In the genomic region with DNA sequence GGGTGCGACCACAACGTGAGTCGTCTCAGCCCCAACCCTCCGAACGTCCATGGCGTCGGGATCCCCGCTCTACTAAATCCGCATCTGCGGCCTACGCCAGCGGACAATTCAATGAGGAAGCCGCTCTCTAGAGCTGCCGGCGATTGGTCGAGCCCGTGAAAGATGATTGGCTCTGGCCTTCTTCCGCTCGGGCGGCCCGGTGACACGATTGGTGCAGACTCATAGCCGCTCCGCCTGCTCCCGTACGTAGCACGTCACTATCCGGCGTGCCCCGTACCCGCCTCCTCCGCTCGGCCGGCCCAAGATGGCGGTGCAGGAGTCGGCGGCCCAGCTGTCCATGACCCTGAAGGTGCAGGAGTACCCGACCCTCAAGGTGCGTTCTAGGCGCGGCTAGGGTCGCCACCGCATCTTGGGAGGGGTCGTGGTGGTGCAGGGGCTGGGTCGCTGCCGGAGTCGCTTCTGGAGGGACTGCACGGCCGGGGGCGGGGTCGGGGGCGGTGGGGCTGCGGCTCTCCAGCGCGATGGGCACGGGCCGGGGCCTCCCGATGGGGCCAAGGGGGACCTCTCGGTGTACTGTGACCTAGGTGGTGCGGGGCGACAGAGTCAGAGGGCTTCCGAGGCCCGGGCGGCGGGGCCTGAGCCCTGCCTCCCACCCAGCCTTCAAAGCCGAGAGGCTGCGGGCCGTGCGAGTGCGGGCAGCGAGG, we compare ENCODE assay signal across 8 mouse cellular contexts. TPM values are rescaled to one million over a fixed set of nuclear protein-coding genes. Genes with fewer than 3 reads are reported as not detected.
DNase-seq lines count a peak whose midpoint lies in the region; ATAC-seq and TF ChIP-seq lines count a peak whose summit lies in the region.

A gene (plus strand): TSS at position 237 of the 704 bp plus-strand sequence.

- no peak for TF ChIP-seq CTCF in bone marrow macrophage, adult 2 months (IDR thresholded peaks at IDR 0.05; ENCODE audit: low read depth, low read length)
- TF ChIP-seq CTCF in embryonic fibroblast, embryonic 13.5 days (IDR thresholded peaks at IDR 0.05; ENCODE audit: borderline replicate concordance, insufficient read depth, low read length): no peak

- peaks cover 9% of the 10 kb centered on the region for H3K36me3 ChIP-seq in kidney, embryonic 14.5 days (ENCODE audit: control insufficient read depth, insufficient read depth, low read length)
- H3K36me3 ChIP-seq in limb, embryonic 15.5 days: peaks cover 15% of the 10 kb centered on the region; the same call in 1 of the 2 replicates

- H3K9ac ChIP-seq in kidney, embryonic 14.5 days (ENCODE audit: low read depth, low read length): peak within 1 kb of the TSS; percentile 96
- H3K9ac ChIP-seq in limb, embryonic 15.5 days: peak within 1 kb of the TSS; percentile 98

- peak; percentile 97 for DNase-seq in A20 (ENCODE audit: low read depth, low spot score)
- peak; percentile 97 for DNase-seq in heart, adult 9 months (ENCODE audit: low spot score in 2 of 2)
- DNase-seq in monocyte, adult 2 months (ENCODE audit: low read depth in 1 of 2, low spot score in 2 of 2): peak; percentile 91 to 93
- DNase-seq in spleen, postnatal 36 days (ENCODE audit: low spot score in 2 of 2): peak; percentile 97

- under 1% methylated on average over 71 of the region's 71 CpGs for WGBS in kidney, embryonic 14.5 days
- WGBS in limb, embryonic 15.5 days: under 1% methylated on average over 70 of the region's 71 CpGs

- no peaks in the 10 kb centered on the region for H3K9me3 ChIP-seq in kidney, embryonic 14.5 days (ENCODE audit: control insufficient read depth, low read length)
- 0 out of 2 replicates have a peak, but pooled peaks cover 6% of the 10 kb centered on the region for H3K9me3 ChIP-seq in limb, embryonic 15.5 days

- TF ChIP-seq POLR2A in bone marrow macrophage, adult 2 months (IDR thresholded peaks at IDR 0.05; ENCODE audit: borderline replicate concordance, low read depth, low read length): peak; percentile 87
- peak; percentile 86 for TF ChIP-seq POLR2A in embryonic fibroblast, embryonic 13.5 days (IDR thresholded peaks at IDR 0.05; ENCODE audit: low read depth, low read length)

- no peaks in the 10 kb centered on the region for H3K27me3 ChIP-seq in kidney, embryonic 14.5 days (ENCODE audit: control insufficient read depth, insufficient read depth, low read length)
- no peaks in the 10 kb centered on the region for H3K27me3 ChIP-seq in limb, embryonic 15.5 days

- peak within 1 kb of the TSS; percentile 79 for H3K4me3 ChIP-seq in bone marrow macrophage, adult 2 months (ENCODE audit: insufficient read depth, low read length)
- H3K4me3 ChIP-seq in embryonic fibroblast, embryonic 13.5 days (ENCODE audit: insufficient read depth, low read length): peak within 1 kb of the TSS; percentile 87
- H3K4me3 ChIP-seq in kidney, embryonic 14.5 days (ENCODE audit: low read length): peak within 1 kb of the TSS; percentile 99
- peak within 1 kb of the TSS; percentile 100 for H3K4me3 ChIP-seq in limb, embryonic 15.5 days

- peak within 1 kb of the TSS; percentile 88 for H3K4me2 ChIP-seq in kidney, embryonic 14.5 days (replicated peaks; ENCODE audit: low read depth, low read length)
- peak within 1 kb of the TSS; percentile 62 for H3K4me2 ChIP-seq in limb, embryonic 15.5 days

- H3K4me1 ChIP-seq in bone marrow macrophage, adult 2 months (ENCODE audit: control insufficient read depth, insufficient read depth, low read length): peaks cover 19% of the 10 kb centered on the region
- peaks cover 8% of the 10 kb centered on the region; the same call in 1 of the 2 replicates for H3K4me1 ChIP-seq in embryonic fibroblast, embryonic 13.5 days (ENCODE audit: control insufficient read depth, insufficient read depth, low read length)
- peaks cover 13% of the 10 kb centered on the region for H3K4me1 ChIP-seq in kidney, embryonic 14.5 days (ENCODE audit: control insufficient read depth, insufficient read depth, low read length)
- H3K4me1 ChIP-seq in limb, embryonic 15.5 days: peaks cover 12% of the 10 kb centered on the region

- peak within 1 kb of the TSS; percentile 76 for H3K27ac ChIP-seq in bone marrow macrophage, adult 2 months (ENCODE audit: insufficient read depth, low read depth, low read length)
- peak within 1 kb of the TSS; percentile 86 for H3K27ac ChIP-seq in embryonic fibroblast, embryonic 13.5 days (ENCODE audit: insufficient read depth, low read length)
- H3K27ac ChIP-seq in kidney, embryonic 14.5 days (ENCODE audit: low read depth, low read length): peak within 1 kb of the TSS; percentile 84
- peak within 1 kb of the TSS; percentile 88 for H3K27ac ChIP-seq in limb, embryonic 15.5 days

- ATAC-seq in kidney, embryonic 14.5 days (ENCODE audit: low FRiP score, low TSS enrichment): peak; percentile 100
- ATAC-seq in limb, embryonic 15.5 days (ENCODE audit: insufficient number of reproducible peaks, low FRiP score, low TSS enrichment, low read depth): peak; percentile 100

RNA-seq across cellular contexts. Expression of the gene that starts here (rescaled TPM):
- 65.9 and 72.7 TPM in 2 replicates for polyA plus RNA-seq in bone marrow macrophage, adult 2 months (2012; ENCODE audit: insufficient read depth, insufficient read length, missing spikeins)
- polyA plus RNA-seq in embryonic fibroblast, embryonic 13.5 days (2011; ENCODE audit: insufficient read length, low read depth, missing spikeins): 135 and 148 TPM in 2 replicates
- polyA plus RNA-seq in kidney, embryonic 14.5 days (2014; fragmentation: Nextera tagmentation; extraction: Ambion mirVana): 97.9 and 133 TPM in 2 replicates
- 114 and 119 TPM in 2 replicates for polyA plus RNA-seq in limb, embryonic 15.5 days (2015; fragmentation: Nextera tagmentation; extraction: Ambion mirVana)

Comparison
In these comparisons a context has a peak if more than half of its experiments do, and no peak if none do; other contexts are left out.
1. Peak in every context shown above with its lines: DNase-seq, ATAC-seq, H3K4me3 ChIP-seq and H3K27ac ChIP-seq.